ENCODE assay signal across 10 mouse cellular contexts in genomic region chr16:63625229-63625628, GRCm38 (mm10).
"Had no signal": no experiment of that assay in that cellular context is flagged by ENCODE, and none has a peak within 500 bp of the region (broad histone marks: within the 10 kb centered on the region; RNA-seq: fewer than 3 reads in every experiment).

No protein-coding gene starts in this region.

- DNase-seq: kidney, postnatal 36 days; liver; lung, adult 18-20 months; lung, postnatal 10 days; lung, postnatal 36 days; right cerebral cortex, postnatal 14 days; right cerebral cortex, postnatal 4 days; thymus, adult 2 months; thymus, postnatal 14 days; thymus, postnatal 4 days had no signal
